Mouse (Mus musculus) olfactory bulb, adult 2 months (tissue): ENCODE data around the gene Arhgap44. TPM values are rescaled to one million over a fixed set of nuclear protein-coding genes. Genes with fewer than 3 reads are reported as not detected.

Source experiments
- H3K27ac ChIP-seq: fragments of 200-500 bp; 2 replicates; pipeline ENCODE4 v1.5.1; 2012; ENCODE audit warnings: low read depth, low read length; ENCODE audit not compliant: insufficient read depth
- H3K4me1 ChIP-seq: fragments of 200-500 bp; 2 replicates; pipeline ENCODE4 v1.6.1; 2012; ENCODE audit warnings: low read length; ENCODE audit not compliant: control insufficient read depth, insufficient read depth
- H3K4me3 ChIP-seq: fragments of 200-500 bp; 2 replicates; pipeline ENCODE4 v1.5.1; 2012; ENCODE audit warnings: mild to moderate bottlenecking, low read depth, low read length, moderate library complexity; ENCODE audit not compliant: insufficient read depth
- CTCF ChIP-seq: fragments of 200-500 bp; IDR thresholded peaks from 2 replicates; pipeline ENCODE4 v1.5.1; 2012; ENCODE audit warnings: low read depth, mild to moderate bottlenecking, low read length, moderate library complexity; ENCODE audit not compliant: insufficient read depth
- POLR2A ChIP-seq: fragments of 200-500 bp; IDR thresholded peaks from 2 replicates; pipeline ENCODE4 v1.6.1; 2012; ENCODE audit warnings: mild to moderate bottlenecking, low read depth, low read length, moderate library complexity; ENCODE audit not compliant: insufficient read depth
- WGBS: fragments of 180-500 bp; shearing (Covaris S2); methylation state at CpG from one replicate; pipeline ENCODE4 v1.1.7; 2018; 5-methylcytosine and 5-hydroxymethylcytosine counted together
- polyA plus RNA-seq: library from polyadenylated mRNA; stranded (reverse); fragments of >200 nt; gene quantifications from 2 replicates; pipeline ENCODE4 v1.2.4, GENCODE M21; 2012; ENCODE audit warnings: low replicate concordance; ENCODE audit not compliant: missing spikeins, insufficient read depth, insufficient read length

The Arhgap44 gene
- polyA plus RNA-seq, 1 experiment: not detected

DNA sequence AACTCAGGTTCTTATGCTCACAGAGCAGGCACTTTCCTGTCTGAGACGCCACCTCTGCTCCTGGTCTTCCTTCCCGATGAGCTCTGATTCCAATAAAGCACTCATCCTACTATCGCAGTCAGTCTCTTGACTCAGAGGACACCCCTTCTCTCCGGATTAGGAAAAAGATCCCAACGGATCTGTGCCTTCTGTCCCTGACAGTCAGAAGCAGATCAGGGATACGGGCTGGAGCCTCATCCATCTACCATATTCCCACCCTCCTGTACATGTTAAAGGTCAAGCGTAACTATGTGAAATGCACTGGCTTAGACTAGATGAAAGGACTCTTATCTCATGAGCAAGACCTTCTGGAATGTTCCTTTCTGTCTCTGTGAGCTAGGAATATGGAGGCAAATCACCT lies 14.3 kb downstream of the Arhgap44 start:
- TF ChIP-seq POLR2A (no peak), CTCF (no peak)
- Histone ChIP-seq H3K27ac (no peak overlapping the region), H3K4me3 (no peak overlapping the region), H3K4me1 (no peaks in the 10 kb centered on the region; the same call in 1 of the 2 replicates)
- 95% methylated on average over 7 of the region's 7 CpGs for WGBS

DNA sequence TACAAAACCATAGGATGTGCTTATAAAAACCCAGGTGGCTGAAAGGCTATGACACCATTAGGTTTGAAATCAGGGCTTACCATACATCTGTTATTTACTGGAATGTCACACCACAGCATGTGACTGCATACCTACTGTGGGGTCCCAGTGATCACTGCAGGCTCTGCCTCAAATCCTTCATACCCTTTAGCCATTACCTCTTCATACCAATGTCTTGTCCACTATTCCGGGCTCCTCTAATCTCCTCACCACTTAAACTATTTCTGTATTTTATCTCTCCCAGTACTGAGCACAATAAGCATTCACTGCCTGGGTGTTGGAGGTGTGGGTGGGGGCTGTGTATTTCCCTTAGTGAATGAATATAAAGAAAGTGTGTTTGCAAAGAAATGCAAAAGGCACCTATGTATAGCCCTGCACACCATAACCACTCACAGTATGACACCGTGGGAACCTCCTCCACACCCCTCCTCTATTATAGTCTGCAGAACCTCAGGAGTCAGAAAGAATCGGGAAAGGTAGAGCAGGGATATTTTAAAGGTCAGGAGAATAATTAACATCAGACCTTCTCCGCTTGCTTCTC lies 19.8 kb downstream of the Arhgap44 start:
- 79% methylated on average over 4 of the region's 4 CpGs for WGBS
- H3K4me1 ChIP-seq: no peaks in the 10 kb centered on the region
- no peak overlapping the region for H3K4me3 ChIP-seq

DNA sequence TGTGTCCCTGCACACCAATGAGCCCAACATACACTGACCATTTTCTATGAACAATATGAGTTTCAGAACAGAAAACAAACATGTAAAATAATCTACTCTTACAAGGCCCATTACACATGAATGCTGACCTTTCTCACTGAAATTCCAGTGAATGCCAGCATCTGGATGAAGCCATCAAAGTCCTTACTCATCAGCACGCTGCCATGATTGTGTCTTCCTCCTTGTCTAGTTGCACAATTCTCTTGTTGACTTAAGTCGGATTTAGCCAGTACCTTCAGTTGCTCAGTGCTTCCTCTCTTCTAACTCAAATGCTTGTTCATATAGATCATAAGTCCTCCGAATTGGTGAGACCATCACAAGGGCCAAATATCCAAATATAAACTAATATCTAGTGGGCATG lies 23.7 kb downstream of the Arhgap44 start:
- H3K4me1 ChIP-seq: peaks cover 2% of the 10 kb centered on the region; the same call in 1 of the 2 replicates
- WGBS: 89% methylated on average over 3 of the region's 3 CpGs
- TF ChIP-seq POLR2A (no peak), CTCF (no peak)
- H3K4me3 ChIP-seq: no peak overlapping the region
- no peak overlapping the region for H3K27ac ChIP-seq

More for the DNA sequence above, 19.8 kb downstream of the Arhgap44 start:
- H3K27ac ChIP-seq: no peak overlapping the region
- no peak for TF ChIP-seq CTCF
- no peak for TF ChIP-seq POLR2A

DNA sequence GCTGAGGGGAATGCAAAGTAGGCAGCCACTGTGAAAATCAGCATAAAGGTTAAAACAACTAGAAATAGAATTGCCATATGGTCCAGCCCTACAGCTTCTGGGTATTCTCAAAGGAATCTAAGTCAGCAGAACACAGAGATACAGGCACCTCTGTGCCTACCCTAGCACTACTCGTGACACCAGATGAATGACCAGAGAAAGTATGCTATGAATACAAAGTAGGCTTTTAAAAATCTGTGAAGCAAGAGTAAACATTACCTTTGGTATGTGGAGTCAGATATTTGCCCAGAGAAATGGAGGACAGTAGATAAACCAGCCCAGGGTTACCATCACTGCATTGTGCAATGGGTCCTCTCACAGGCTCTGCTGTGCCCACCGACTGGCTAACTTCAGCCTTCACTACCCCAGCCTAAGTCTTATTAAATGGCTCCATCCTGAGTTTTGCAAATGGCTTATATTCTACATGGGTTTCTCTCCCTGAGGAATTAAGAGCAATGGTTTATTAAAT lies 25.6 kb downstream of the Arhgap44 start:
- peaks cover 2% of the 10 kb centered on the region; the same call in 1 of the 2 replicates for H3K4me1 ChIP-seq
- WGBS: 80% methylated on average over 2 of the region's 2 CpGs
- TF ChIP-seq CTCF (no peak), POLR2A (no peak)
- no peak overlapping the region for H3K27ac ChIP-seq
- H3K4me3 ChIP-seq: no peak overlapping the region

DNA sequence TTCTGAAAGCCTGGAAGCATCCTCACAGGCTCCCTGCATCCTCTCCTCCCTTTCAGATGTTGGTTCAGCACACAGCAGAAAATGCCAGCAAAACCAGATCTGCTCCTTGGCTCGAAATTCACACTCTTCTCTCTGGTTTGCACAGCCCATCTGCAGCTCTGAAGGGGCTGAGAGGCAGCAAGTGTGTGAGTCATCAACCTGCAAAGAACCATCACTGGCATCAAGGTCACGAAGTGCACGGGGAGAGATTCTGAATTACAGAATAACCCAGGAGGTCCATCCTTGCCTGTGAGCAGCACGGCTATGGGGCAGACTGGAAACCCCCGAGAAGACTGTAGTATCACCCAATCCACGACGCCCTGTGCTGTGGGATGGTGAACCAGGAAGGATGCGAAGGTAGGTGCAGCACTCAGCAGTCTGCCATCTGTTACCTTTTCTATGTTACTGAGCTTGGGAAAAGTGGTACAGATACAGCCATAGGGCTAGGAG lies 27.5 kb downstream of the Arhgap44 start:
- 80% methylated on average over 8 of the region's 8 CpGs for WGBS
- TF ChIP-seq CTCF (no peak), POLR2A (no peak)
- no peak overlapping the region for H3K4me3 ChIP-seq
- H3K27ac ChIP-seq: no peak overlapping the region
- H3K4me1 ChIP-seq: peaks cover 2% of the 10 kb centered on the region; the same call in 1 of the 2 replicates

DNA sequence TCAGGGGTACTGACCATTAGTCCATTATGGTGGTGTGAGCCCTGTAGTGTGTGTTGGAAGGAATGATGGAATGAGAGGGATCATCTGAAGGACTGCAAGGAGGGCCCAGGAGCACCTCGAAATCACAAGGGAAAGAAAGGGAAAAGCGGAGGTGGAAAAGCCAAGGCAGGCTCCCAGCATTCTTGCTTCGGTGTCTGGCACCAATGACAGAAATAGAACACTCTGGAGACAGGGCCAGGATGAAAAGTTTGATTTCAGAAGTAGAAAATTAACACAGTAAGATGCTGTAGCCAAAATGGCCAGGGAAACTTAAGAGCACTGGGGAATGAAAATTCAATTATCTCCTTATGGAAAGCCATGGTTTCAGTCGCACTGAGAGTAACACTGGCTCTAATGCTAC lies 29.1 kb downstream of the Arhgap44 start:
- Histone ChIP-seq H3K4me3 (no peak overlapping the region), H3K4me1 (peaks cover 2% of the 10 kb centered on the region; the same call in 1 of the 2 replicates), H3K27ac (no peak overlapping the region)
- 87% methylated on average over 4 of the region's 4 CpGs for WGBS
- no peak for TF ChIP-seq POLR2A

DNA sequence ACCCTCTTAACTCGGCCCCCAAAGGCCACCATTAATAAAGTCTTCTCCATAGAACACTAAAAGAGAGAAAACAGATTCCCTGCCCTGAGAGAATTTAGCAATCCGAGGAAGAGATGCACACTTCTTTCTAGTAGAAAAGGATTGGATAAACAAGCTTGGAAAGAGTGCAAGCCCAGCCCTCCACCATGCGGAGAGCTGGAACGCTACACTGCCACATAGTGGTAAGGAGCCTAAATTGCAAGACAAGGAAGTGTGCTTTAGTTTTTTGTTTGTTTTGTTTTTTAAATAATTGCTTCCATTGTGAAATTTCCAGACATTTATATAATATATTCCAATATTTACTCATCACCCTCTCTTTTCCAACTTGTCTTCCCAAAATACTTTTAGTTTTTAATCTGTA lies 33.7 kb downstream of the Arhgap44 start:
- Histone ChIP-seq H3K4me3 (no peak overlapping the region), H3K27ac (no peak overlapping the region), H3K4me1 (peaks cover 7% of the 10 kb centered on the region)
- WGBS: 82% methylated on average over 4 of the region's 4 CpGs
- no peak for TF ChIP-seq CTCF
- TF ChIP-seq POLR2A: no peak

DNA sequence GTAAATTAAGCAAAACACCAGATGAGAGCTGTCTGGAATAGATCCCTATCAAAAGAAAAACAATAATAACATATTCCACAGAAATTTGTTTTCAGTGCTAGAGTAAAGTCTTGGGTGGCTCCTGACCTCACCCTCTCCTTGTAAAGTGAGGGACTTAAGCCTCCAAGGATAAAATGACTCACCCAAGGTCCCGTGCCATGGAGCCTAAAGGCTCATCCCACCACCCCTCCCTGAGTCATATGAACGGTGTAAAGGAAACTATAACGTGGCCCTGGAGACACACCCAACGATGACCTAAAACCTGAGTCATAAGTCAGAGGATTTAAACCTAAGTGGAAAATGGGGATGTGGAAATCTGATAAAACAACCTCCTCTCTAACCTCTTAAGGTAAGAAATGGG lies 34.1 kb downstream of the Arhgap44 start:
- 52% methylated on average over 4 of the region's 4 CpGs for WGBS
- Histone ChIP-seq H3K27ac (no peak overlapping the region), H3K4me1 (peaks cover 7% of the 10 kb centered on the region), H3K4me3 (no peak overlapping the region)
- no peak for TF ChIP-seq POLR2A
- no peak for TF ChIP-seq CTCF

DNA sequence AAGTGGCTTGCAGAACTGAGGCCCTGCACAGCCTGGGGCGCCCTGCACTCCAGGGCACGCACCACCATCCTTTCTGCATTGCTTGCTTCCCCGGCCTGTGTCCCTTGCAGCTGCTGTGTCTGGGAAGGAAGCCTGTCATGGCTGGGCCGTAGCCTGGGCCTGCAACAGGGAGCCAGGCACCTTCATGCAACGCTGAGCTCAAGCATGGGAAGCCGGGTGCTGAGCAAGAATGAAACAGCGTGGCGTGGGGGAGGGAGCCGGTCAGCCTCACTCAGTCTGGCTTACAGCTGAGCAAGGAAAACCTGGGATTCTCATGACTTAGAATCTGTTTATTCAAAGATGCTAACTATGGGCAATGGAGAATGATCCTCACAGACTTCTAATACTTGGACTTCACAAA lies 36.2 kb downstream of the Arhgap44 start:
- 81% methylated on average over 9 of the region's 9 CpGs for WGBS
- Histone ChIP-seq H3K27ac (no peak overlapping the region), H3K4me1 (peaks cover 7% of the 10 kb centered on the region), H3K4me3 (no peak overlapping the region)
- TF ChIP-seq CTCF: no peak
- TF ChIP-seq POLR2A: no peak

DNA sequence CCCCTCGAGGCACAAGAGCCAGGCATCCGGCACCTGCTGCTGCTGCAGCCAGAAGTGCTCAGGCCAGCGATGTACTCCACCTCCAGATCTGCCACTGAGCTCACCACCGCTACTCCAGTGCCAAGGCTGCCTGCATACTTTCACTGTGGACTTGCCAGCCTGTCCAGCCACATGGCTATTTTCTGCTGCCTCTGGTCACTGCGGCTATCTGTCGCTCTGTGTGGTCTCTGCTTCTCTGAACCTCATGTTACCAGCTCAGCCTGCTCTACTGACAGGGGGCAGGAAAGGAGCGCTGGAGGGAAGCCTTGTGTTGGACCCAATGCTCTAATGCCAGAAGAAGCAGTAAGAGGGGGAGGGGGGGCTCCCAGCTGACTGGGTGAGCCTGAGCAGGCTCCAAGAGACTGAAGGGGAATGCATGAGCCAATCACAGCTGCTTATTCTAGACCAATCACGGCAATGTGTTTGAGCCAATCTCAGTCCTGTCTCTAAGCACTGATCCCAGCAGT lies 37.8 kb downstream of the Arhgap44 start:
- no peak for TF ChIP-seq CTCF
- TF ChIP-seq POLR2A: no peak
- H3K27ac ChIP-seq: 0 out of 2 replicates have a peak overlapping the region, but pooled peaks have one; percentile 12
- 33% methylated on average over 8 of the region's 8 CpGs for WGBS

More for the DNA sequence above, 37.8 kb downstream of the Arhgap44 start:
- Histone ChIP-seq H3K4me3 (no peak overlapping the region), H3K4me1 (peaks cover 7% of the 10 kb centered on the region)
